Mouse (Mus musculus) ES-E14 (cell line): ENCODE measurements around the gene Ppy. TPM values are rescaled to one million over a fixed set of nuclear protein-coding genes. Genes with fewer than 3 reads are reported as not detected.

Source experiments
- DNase-seq: peaks from one replicate; pipeline ENCODE4 v3.0.0-alpha.2; 2013; ENCODE audit warnings: low read depth, low spot score
- H3K27ac ChIP-seq: 2 replicates; pipeline ENCODE4 v1.5.1; 2012; ENCODE audit warnings: low read depth, mild to moderate bottlenecking, low read length, moderate library complexity, mixed read lengths; ENCODE audit not compliant: poor library complexity, insufficient read depth, severe bottlenecking
- H3K36me3 ChIP-seq: 2 replicates; pipeline ENCODE4 v1.6.1; 2012; ENCODE audit warnings: mild to moderate bottlenecking, low read length, moderate library complexity, mixed read lengths; ENCODE audit not compliant: control insufficient read depth, poor library complexity, insufficient read depth, severe bottlenecking
- H3K4me1 ChIP-seq, 2 experiments: fragments of 150-350 bp in 1 of 2; sonication (generic) in 1 of 2; 2 replicates each; pipeline ENCODE4 v1.6.1; 2012; ENCODE audit warnings: low read length in 2 of 2, mild to moderate bottlenecking in 1 of 2, mixed read lengths in 1 of 2; ENCODE audit not compliant: control insufficient read depth in 2 of 2, insufficient read depth in 2 of 2, poor library complexity in 1 of 2
- H3K4me3 ChIP-seq, 2 experiments: fragments of 150-350 bp in 1 of 2; sonication (generic) in 1 of 2; 2 replicates each; pipeline ENCODE4 v1.5.1; 2012; ENCODE audit warnings: low read length in 2 of 2, low read depth in 1 of 2, mild to moderate bottlenecking in 1 of 2, mixed read lengths in 1 of 2; ENCODE audit not compliant: insufficient read depth in 1 of 2, poor library complexity in 1 of 2, severe bottlenecking in 1 of 2
- H3K9ac ChIP-seq: 2 replicates; pipeline ENCODE4 v1.6.1; 2012; ENCODE audit warnings: low read depth, mild to moderate bottlenecking, low read length, mixed read lengths; ENCODE audit not compliant: poor library complexity, insufficient read depth, severe bottlenecking
- H3K9me3 ChIP-seq: fragments of 150-350 bp; sonication (generic); 2 replicates; pipeline ENCODE4 v1.6.1; 2012; ENCODE audit warnings: low read depth, mild to moderate bottlenecking, low read length; ENCODE audit not compliant: control insufficient read depth, insufficient read depth
- CHD2 ChIP-seq: IDR thresholded peaks from 2 replicates; pipeline ENCODE4 v1.6.1; 2014; ENCODE audit warnings: mild to moderate bottlenecking, low read depth, low read length, inconsistent platforms
- HCFC1 ChIP-seq: IDR thresholded peaks from 2 replicates; pipeline ENCODE4 v1.6.1; 2012; ENCODE audit warnings: low read length, inconsistent platforms, borderline replicate concordance; ENCODE audit not compliant: insufficient read depth
- MAFK ChIP-seq: IDR thresholded peaks from 2 replicates; pipeline ENCODE4 v1.6.1; 2014; ENCODE audit warnings: mild to moderate bottlenecking, low read depth, low read length, inconsistent platforms; ENCODE audit not compliant: insufficient read depth
- ZC3H11A ChIP-seq: IDR thresholded peaks from 2 replicates; pipeline ENCODE4 v1.6.1; 2012; ENCODE audit warnings: low read depth, mild to moderate bottlenecking, inconsistent platforms, low read length, borderline replicate concordance
- ZNF384 ChIP-seq: IDR thresholded peaks from 2 replicates; pipeline ENCODE4 v1.6.1; 2012; ENCODE audit warnings: low read depth, low read length, inconsistent platforms
- in situ Hi-C, 2 experiments: fragments of 600-800 bp; cut with MboI; formaldehyde crosslinking; loops; one replicate each; pipeline ENCODE4 v1.15.1; 2025; ENCODE audit warnings: low sequenced_read_pairs in 2 of 2, inconsistent platforms in 1 of 2; ENCODE audit not compliant: unreplicated experiment in 2 of 2
- total RNA-seq: library from RNA; depleted of rRNA; stranded (reverse); fragments of 300-350 nt; gene quantifications from 2 replicates; pipeline ENCODE4 v1.2.3, GENCODE M21; 2012; rRNA removed

Gene Ppy
- not detected in 2 replicates for total RNA-seq

GRCm38 (mm10) chr11:102101219-102101618 is at the start of gene Ppy:
Gene Ppy (minus strand): TSS chr11:102101319.
- no peak within 1 kb of the TSS for H3K27ac ChIP-seq
- no peak for DNase-seq
- no peak within 1 kb of the TSS for H3K4me3 ChIP-seq
- no peaks in the 10 kb centered on the region for H3K36me3 ChIP-seq
- H3K9me3 ChIP-seq = no peaks in the 10 kb centered on the region
- H3K4me1 ChIP-seq = peaks cover 3 to 16% of the 10 kb centered on the region in 2 experiments; a peak in 3 of 4 replicates
- H3K9ac ChIP-seq = no peak within 1 kb of the TSS
- TF ChIP-seq MAFK = no peak
- no peak for TF ChIP-seq ZC3H11A
- no peak for TF ChIP-seq HCFC1
- TF ChIP-seq CHD2 = no peak
- TF ChIP-seq ZNF384 = no peak
- in situ Hi-C loops = no loop called here

- DNase-seq = no peak
- peaks cover 2 to 8% of the 10 kb centered on the region in 2 experiments; a peak in 3 of 4 replicates for H3K4me1 ChIP-seq
- peak overlapping the region; percentile 11 to 42; a peak in 2 of 4 replicates for H3K4me3 ChIP-seq
- in situ Hi-C loops = no loop called here
- TF ChIP-seq ZC3H11A = no peak
- TF ChIP-seq CHD2 = no peak
- no peak for TF ChIP-seq MAFK
- TF ChIP-seq ZNF384 = no peak
- no peak for TF ChIP-seq HCFC1
- H3K9ac ChIP-seq = peak overlapping the region; percentile 19; the same call in 1 of the 2 replicates
- no peak overlapping the region for H3K27ac ChIP-seq
- peaks cover under 1% of the 10 kb centered on the region; the same call in 1 of the 2 replicates for H3K36me3 ChIP-seq
- H3K9me3 ChIP-seq = no peaks in the 10 kb centered on the region
Measured at GRCm38 (mm10) chr11:102147213-102147989, 46.3 kb upstream of the Ppy start.

GRCm38 (mm10) chr11:102146531-102146930 is 45.4 kb upstream of the Ppy start:
- Histone ChIP-seq H3K36me3 (no peaks in the 10 kb centered on the region), H3K4me3 (peak overlapping the region; percentile 42 to 61), H3K27ac (no peak overlapping the region), H3K9me3 (no peaks in the 10 kb centered on the region), H3K9ac (peak overlapping the region; percentile 8; the same call in 1 of the 2 replicates), H3K4me1 (peaks cover 2 to 8% of the 10 kb centered on the region in 2 experiments; a peak in 3 of 4 replicates)
- TF ChIP-seq ZC3H11A (no peak), CHD2 (no peak), ZNF384 (no peak)
- no peak for DNase-seq
- in situ Hi-C loops = no loop called here

- no peak for DNase-seq
- H3K27ac ChIP-seq = no peak overlapping the region
- H3K9ac ChIP-seq = no peak overlapping the region
- peaks cover 2 to 8% of the 10 kb centered on the region in 2 experiments; a peak in 3 of 4 replicates for H3K4me1 ChIP-seq
- H3K4me3 ChIP-seq = peak overlapping the region; percentile 57 to 61
- H3K36me3 ChIP-seq = no peaks in the 10 kb centered on the region
- no peaks in the 10 kb centered on the region for H3K9me3 ChIP-seq
- TF ChIP-seq CHD2 = no peak
- TF ChIP-seq MAFK = no peak
- TF ChIP-seq HCFC1 = no peak
- TF ChIP-seq ZC3H11A = no peak
- TF ChIP-seq ZNF384 = no peak
- in situ Hi-C loops = no loop called here
Measured at GRCm38 (mm10) chr11:102146005-102146404, 44.9 kb upstream of the Ppy start.

- in situ Hi-C loops = no loop called here
- DNase-seq = no peak
- H3K36me3 ChIP-seq = no peaks in the 10 kb centered on the region
- 0 out of 2 replicates have a peak within 1 kb of the TSS, but pooled peaks have one; percentile 22 for H3K9ac ChIP-seq
- H3K4me3 ChIP-seq = peak within 1 kb of the TSS; percentile 57 to 61
- no peak for TF ChIP-seq ZNF384
- no peak for TF ChIP-seq MAFK
- TF ChIP-seq CHD2 = no peak
- no peak for TF ChIP-seq HCFC1
- TF ChIP-seq ZC3H11A = no peak
- peaks cover 2 to 8% of the 10 kb centered on the region in 2 experiments; a peak in 3 of 4 replicates for H3K4me1 ChIP-seq
- no peak within 1 kb of the TSS for H3K27ac ChIP-seq
- H3K9me3 ChIP-seq = no peaks in the 10 kb centered on the region
Measured at GRCm38 (mm10) chr11:102145471-102146001, 44.4 kb upstream of the Ppy start, which contains the start of gene Nags. Gene Nags (plus strand): TSS chr11:102145513.
